Mouse (Mus musculus) gastrocnemius, adult 18-20 months (tissue): ENCODE results near the gene Vmn1r194. TPM values are rescaled to one million over a fixed set of nuclear protein-coding genes. Genes with fewer than 3 reads are reported as not detected.
"Not testable (repeated sequence)": the region's sequence is repeated elsewhere in the genome, so short reads cannot be mapped to it uniquely, and the experiment has no call there.

Experiments used
- DNase-seq: peaks from one replicate; pipeline ENCODE4 v3.0.0; 2021; ENCODE audit warnings: low spot score
- long read RNA-seq, 2 experiments: library from polyadenylated mRNA; stranded (forward); transcript quantifications; one replicate each; pipeline ENCODE4 v2.0.0; 2021
- microRNA-seq: library from miRNA; unstranded; fragments of <30 nt; microRNA quantifications from one replicate; pipeline ENCODE4 v1.2.0, GENCODE M21; 2021
- total RNA-seq, 2 experiments: library from RNA; stranded (reverse); gene quantifications; 2 replicates each; pipeline ENCODE4 v1.2.3; 2021

Gene Vmn1r194
- total RNA-seq = not detected
- long read RNA-seq, experiment 1 = 0 reads
- long read RNA-seq, experiment 2 = 0 reads

DNA sequence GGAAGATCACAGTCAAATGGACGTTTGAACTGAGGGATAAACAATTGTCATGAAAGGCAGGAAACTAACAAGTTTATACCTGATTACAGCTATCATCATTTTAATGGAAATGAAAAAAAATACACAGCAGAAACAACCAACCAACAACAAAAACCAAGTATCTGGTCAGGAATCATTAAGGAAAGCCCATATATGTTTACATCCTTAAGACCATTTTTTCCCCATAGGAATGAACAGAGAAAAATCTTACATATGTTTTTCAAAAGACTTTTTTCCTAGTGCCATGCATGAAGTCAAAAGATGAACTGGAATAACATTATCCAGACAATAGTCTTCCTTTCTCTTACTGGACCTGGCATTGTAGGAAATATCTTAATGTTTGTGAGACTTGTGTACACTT, at the start of gene Vmn1r194:
TSS of gene Vmn1r194 (plus strand) at position 301 of the 400 bp plus-strand sequence.
- no peak for DNase-seq

DNA sequence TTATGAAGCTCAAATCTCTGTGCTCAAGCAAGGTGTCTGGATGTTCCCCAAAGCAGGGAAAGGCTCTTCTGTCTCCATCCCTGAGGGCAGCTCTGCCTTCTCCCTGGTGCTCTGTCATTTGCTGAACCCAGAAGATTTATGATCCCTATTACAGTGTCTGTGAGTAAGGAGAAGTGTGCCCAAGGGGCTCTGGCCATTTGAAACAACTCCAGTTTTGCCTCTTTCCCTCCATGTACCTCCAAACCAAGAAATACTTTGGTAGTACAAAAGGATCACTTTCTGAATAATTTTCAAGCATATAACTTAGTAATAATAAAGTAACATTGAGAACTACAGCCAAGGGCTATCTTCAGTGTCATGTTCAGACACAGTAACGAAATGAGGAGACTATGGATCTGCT, 21.0 kb upstream of the Vmn1r194 start, which contains the start of gene Vmn1r193:
TSS of gene Vmn1r193 (minus strand) at position 101 of the 400 bp plus-strand sequence.
- DNase-seq = not testable (repeated sequence)

DNA sequence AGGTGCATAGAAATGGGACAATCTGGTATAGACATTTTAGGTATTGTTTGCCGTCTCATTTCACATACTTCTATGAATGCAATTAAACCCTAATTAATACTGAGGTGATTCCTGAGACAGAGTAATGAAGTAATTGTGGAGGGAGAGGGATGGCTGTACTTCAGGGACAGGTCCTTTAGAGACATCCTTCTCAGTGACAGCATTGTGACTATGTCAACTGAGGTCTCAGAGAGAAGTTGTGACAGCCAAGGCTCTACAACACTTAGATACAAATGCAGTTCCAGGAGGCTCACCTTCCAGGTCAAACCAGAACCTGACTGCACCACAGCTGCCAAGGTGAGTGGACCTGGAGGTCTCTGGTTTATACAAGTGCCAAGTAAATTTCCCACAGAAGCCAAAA, 26.2 kb downstream of the Vmn1r194 start, which contains the start of gene Vmn1r195:
TSS of gene Vmn1r195 (plus strand) at position 301 of the 400 bp plus-strand sequence.
- DNase-seq = not testable (repeated sequence)

DNA sequence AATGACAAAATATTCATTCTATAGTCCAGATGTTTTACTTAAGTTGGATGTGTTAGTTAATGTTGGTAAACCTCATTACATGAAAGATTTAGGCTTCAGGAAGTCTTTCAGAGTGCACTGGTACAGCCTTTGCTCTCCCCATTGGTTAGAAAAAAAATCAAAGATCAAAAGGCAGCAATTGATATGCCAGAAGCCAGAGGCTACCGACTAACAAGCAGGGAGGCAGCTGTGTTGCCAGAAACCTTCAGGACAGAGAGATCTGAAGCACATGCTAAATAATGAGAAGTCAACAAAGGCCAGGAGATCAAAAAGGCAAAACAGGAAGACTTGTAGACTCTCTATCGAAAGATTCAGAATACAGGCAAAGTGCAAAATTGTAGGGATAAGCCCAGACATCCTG, 27.7 kb downstream of the Vmn1r194 start:
- no peak for DNase-seq

DNA sequence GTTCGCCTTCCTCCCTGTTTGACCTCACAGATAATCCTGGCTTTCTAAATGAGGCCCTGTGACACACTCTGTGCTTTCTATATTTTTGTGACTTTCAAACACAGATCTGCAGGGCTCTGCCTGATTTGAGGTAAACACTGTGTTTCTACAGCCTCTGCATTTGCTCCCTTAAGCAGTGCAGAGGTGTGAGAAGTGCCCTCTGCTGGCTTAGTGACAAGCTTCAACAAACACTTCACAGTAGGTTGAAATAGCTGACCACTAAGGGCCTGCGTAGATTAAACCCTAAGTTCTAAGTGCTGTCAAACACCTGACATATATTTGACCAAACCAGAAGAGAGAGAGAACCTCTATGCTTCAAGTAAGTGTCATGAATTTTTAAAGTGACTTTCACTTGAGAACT, 40.6 kb downstream of the Vmn1r194 start:
- no peak for DNase-seq

DNA sequence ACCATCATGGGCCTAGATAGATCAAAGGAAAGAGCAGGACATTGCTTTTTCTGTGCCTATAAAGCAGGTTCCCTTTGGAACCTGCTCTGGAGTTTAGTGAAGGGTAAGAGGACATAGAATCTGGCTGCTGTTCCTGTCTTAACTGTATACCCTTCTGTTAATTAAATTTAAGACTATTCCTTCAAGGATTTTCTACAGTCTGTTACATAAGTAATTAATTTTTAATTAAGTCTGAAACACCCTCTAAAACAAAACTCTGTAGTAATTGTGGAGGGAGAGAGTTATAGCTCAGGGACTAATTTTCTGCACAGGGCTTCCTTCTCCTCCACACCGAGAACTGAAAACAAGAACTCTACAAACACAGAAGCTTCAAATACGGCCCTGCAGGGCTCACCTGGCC, 45.6 kb downstream of the Vmn1r194 start, which contains the start of gene Vmn1r196:
TSS of gene Vmn1r196 (plus strand) at position 301 of the 400 bp plus-strand sequence.
- DNase-seq = no peak

Small RNA genes lying within 50 kb of the gene (microRNA-seq; reads per million reads assigned to microRNA genes)
- not detected for gene Gm23282
- not detected for gene Gm25084

Other genes starting within 250 kb of the Vmn1r194 start
- gene Prss16, start 234.5 kb upstream of the Vmn1r194 start, total RNA-seq = not detected
- 1 to 10 TPM; 1.6 to 2.2 TPM for gene Hist1h2ah, start 208.6 kb upstream of the Vmn1r194 start, total RNA-seq
- 1 to 10 TPM; 2.1 to 3.6 TPM for gene Hist1h2bk, start 208.3 kb upstream of the Vmn1r194 start, total RNA-seq
- 10 to 100 TPM; 27.1 to 27.8 TPM for gene Hist1h4i, start 202.9 kb upstream of the Vmn1r194 start, total RNA-seq
- gene Hist1h2ag, start 201.3 kb upstream of the Vmn1r194 start, total RNA-seq = 1 to 10 TPM; 2.5 to 2.9 TPM
- 1 to 10 TPM; 2.4 to 2.7 TPM for gene Hist1h2bj, start 201.0 kb upstream of the Vmn1r194 start, total RNA-seq
- gene Vmn1r188, start 159.8 kb upstream of the Vmn1r194 start, total RNA-seq = not detected
- not detected for gene Vmn1r189, start 138.4 kb upstream of the Vmn1r194 start, total RNA-seq
- not detected for gene Vmn1r191, start 60.2 kb upstream of the Vmn1r194 start, total RNA-seq
- gene Vmn1r192, start 53.1 kb upstream of the Vmn1r194 start, total RNA-seq = not detected
- gene Vmn1r193, start 21.1 kb upstream of the Vmn1r194 start, total RNA-seq = not detected
- gene Vmn1r195, start 26.3 kb downstream of the Vmn1r194 start, total RNA-seq = not detected
- gene Vmn1r196, start 45.7 kb downstream of the Vmn1r194 start, total RNA-seq = not detected
- gene Vmn1r197, start 80.4 kb downstream of the Vmn1r194 start, total RNA-seq = not detected
- gene Vmn1r198, start 106.1 kb downstream of the Vmn1r194 start, total RNA-seq = not detected
- gene Vmn1r199, start 135.6 kb downstream of the Vmn1r194 start, total RNA-seq = not detected
- gene Vmn1r200, start 146.2 kb downstream of the Vmn1r194 start, total RNA-seq = not detected
- not detected for gene Vmn1r201, start 227.7 kb downstream of the Vmn1r194 start, total RNA-seq